In genomic region chr15:77945711-77946110, GRCm38 (mm10) we compare ENCODE assay signal across 9 mouse cellular contexts. TPM values are rescaled to one million over a fixed set of nuclear protein-coding genes. Genes with fewer than 3 reads are reported as not detected.
DNase-seq lines count a peak whose midpoint lies in the region; ATAC-seq and TF ChIP-seq lines count a peak whose summit lies in the region.
"Had no signal": no experiment of that assay in that cellular context is flagged by ENCODE, and none has a peak within 500 bp of the region (broad histone marks: within the 10 kb centered on the region; RNA-seq: fewer than 3 reads in every experiment).

No protein-coding gene starts in this region.

- DNase-seq in gastrocnemius, adult 2 months = peak; percentile 62
- no peak for DNase-seq in gastrocnemius, postnatal 10 days
- peak; percentile 46 to 65 for DNase-seq in spleen, postnatal 36 days (ENCODE audit: low spot score in 2 of 2)
- no peak for DNase-seq in spleen, postnatal 14 days (ENCODE audit: low spot score in 2 of 2)
- peak; percentile 79 to 84 for DNase-seq in lung, adult 18-20 months
- DNase-seq in frontal cortex, adult 2 months (ENCODE audit: extremely low spot score in 1 of 2, low spot score in 1 of 2) = no peak
- no peak for DNase-seq in layer of hippocampus, adult 9-10 months (ENCODE audit: low spot score)

- no peak overlapping the region for H3K4me3 ChIP-seq in gastrocnemius, adult 2 months

- intact Hi-C loops in gastrocnemius, adult 2 months (cut with DNase I) = no loop called here

- H3K27ac ChIP-seq in gastrocnemius, adult 2 months = no peak overlapping the region

- no peak for TF ChIP-seq CTCF in gastrocnemius, adult 2 months (IDR thresholded peaks at IDR 0.05)

- ATAC-seq in neutrophil, adult 5-6 weeks (ENCODE audit: extremely low read depth, insufficient number of reproducible peaks, low FRiP score, poor library complexity, severe bottlenecking) = peak; percentile 89
- ATAC-seq: CD4-positive, CD25-positive, alpha-beta regulatory T cell, adult 4 months had no signal

RNA-seq across cellular contexts. Expression of gene Foxred2, which starts 10.8 kb away (rescaled TPM):
- total RNA-seq in gastrocnemius, adult 2 months (2021) = under 1 TPM; 0.43 to 0.84 TPM
- total RNA-seq in gastrocnemius, postnatal 10 days (2021) = 1 to 10 TPM; 2.2 to 2.8 TPM
- total RNA-seq in neutrophil, adult 5-6 weeks (2017) = 6.9 and 8.1 TPM in 2 replicates
- polyA plus RNA-seq in frontal cortex, adult 2 months (2012; rRNA removed) = 15.5 and 17.0 TPM in 2 replicates

RNA-seq across cellular contexts. Expression of gene Txn2, which starts 16.9 kb away (rescaled TPM):
- 100 to 1,000 TPM; 189 to 247 TPM for total RNA-seq in gastrocnemius, adult 2 months (2021)
- 100 to 1,000 TPM; 198 to 232 TPM for total RNA-seq in gastrocnemius, postnatal 10 days (2021)
- 22.2 and 25.7 TPM in 2 replicates for total RNA-seq in neutrophil, adult 5-6 weeks (2017)
- 198 and 213 TPM in 2 replicates for polyA plus RNA-seq in frontal cortex, adult 2 months (2012; rRNA removed)

RNA-seq across cellular contexts. Expression of gene Eif3d, which starts 24.9 kb away (rescaled TPM):
- 10 to 100 TPM; 57.7 to 63.5 TPM for total RNA-seq in gastrocnemius, adult 2 months (2021)
- total RNA-seq in gastrocnemius, postnatal 10 days (2021) = 10 to 100 TPM; 80.8 to 85.2 TPM
- 114 and 115 TPM in 2 replicates for total RNA-seq in neutrophil, adult 5-6 weeks (2017)
- 111 and 113 TPM in 2 replicates for polyA plus RNA-seq in frontal cortex, adult 2 months (2012; rRNA removed)

Comparison
In these comparisons a context has a peak if more than half of its experiments do, and no peak if none do; other contexts are left out.
1. DNase-seq: peak in gastrocnemius, adult 2 months (single experiment), spleen, postnatal 36 days (2 of 2) and lung, adult 18-20 months (2 of 2); none in gastrocnemius, postnatal 10 days (single experiment), spleen, postnatal 14 days (0 of 2), frontal cortex, adult 2 months (0 of 2) and layer of hippocampus, adult 9-10 months (single experiment).